Mouse (Mus musculus): ENCODE measurements around the gene Abhd2. TPM values are rescaled to one million over a fixed set of nuclear protein-coding genes. Genes with fewer than 3 reads are reported as not detected.

Abhd2 gene
- polyA plus RNA-seq, 1 experiment: 32.5 TPM

GRCm38 (mm10) chr7:79392860-79393513 is 120.0 kb downstream of the Abhd2 start:
- Histone ChIP-seq H3K4me3 (ENCODE audit: control insufficient read depth, insufficient read depth, low read length) (no peak overlapping the region), H3K27me3 (ENCODE audit: control insufficient read depth, insufficient read depth, low read length) (no peaks in the 10 kb centered on the region), H3K36me3 (ENCODE audit: control insufficient read depth, insufficient read depth, low read length) (no peaks in the 10 kb centered on the region), H3K27ac (ENCODE audit: control insufficient read depth, insufficient read depth, low read length) (no peak overlapping the region), H3K4me1 (replicated peaks; ENCODE audit: control insufficient read depth, insufficient read depth, low read length) (peaks cover 2% of the 10 kb centered on the region)
- peak; percentile 23 for DNase-seq
- no peak for TF ChIP-seq POLR2A (IDR thresholded peaks at IDR 0.05; ENCODE audit: control insufficient read depth, extremely low read depth, insufficient read depth, low read length, poor library complexity)
- no peak for TF ChIP-seq CTCF (IDR thresholded peaks at IDR 0.05; ENCODE audit: borderline replicate concordance, control insufficient read depth, extremely low read depth, insufficient read depth, low read length, poor library complexity)
- 37% methylated on average over 9 of the region's 9 CpGs for WGBS

DNA sequence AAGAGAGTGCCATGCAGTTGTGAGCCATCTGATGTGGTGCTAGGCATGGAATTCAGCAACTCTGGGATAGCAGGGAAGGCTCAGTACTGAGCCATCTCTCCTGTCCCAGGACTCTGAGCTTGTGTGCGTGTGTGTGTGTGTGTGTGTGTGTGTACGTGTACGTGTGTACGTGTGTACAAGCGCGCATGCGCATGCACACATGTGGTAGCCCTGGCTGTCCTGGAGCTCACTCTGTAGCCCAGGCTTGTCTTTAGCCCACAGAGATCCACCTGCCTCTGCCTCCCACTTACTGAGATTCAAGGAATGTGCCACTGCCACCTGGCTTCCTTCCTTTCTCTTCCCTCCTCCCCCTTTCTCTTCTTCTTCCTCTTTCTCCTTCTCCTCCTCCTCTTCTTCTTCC is 120.9 kb downstream of the Abhd2 start:
- 98% methylated on average over 7 of the region's 7 CpGs for WGBS
- H3K36me3 ChIP-seq (ENCODE audit: control insufficient read depth, insufficient read depth, low read length): no peaks in the 10 kb centered on the region

DNA sequence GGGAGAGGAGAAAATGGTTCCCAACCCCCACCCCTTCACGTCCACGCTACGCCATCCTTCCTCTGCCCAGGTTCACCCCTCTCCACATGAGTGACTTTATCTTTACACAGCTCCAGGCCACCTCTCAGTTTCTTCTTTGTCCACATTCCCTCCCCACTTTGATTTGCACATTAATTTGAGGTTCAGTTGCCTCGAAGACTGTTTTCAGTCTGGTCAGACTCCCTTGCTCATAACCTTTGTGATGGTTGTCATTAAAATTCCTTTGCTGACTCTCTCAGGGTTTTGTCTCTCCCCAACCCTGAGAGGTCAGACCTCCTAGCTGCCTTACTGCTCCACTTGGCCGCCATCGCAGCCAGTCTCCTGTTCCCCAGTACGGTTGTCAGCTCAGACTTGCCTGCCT is 121.7 kb downstream of the Abhd2 start:
- H3K27me3 ChIP-seq (ENCODE audit: control insufficient read depth, insufficient read depth, low read length): no peaks in the 10 kb centered on the region
- H3K36me3 ChIP-seq (ENCODE audit: control insufficient read depth, insufficient read depth, low read length): no peaks in the 10 kb centered on the region
- DNase-seq: no peak
- H3K4me3 ChIP-seq (ENCODE audit: control insufficient read depth, insufficient read depth, low read length): no peak overlapping the region
- peaks cover 2% of the 10 kb centered on the region for H3K4me1 ChIP-seq (replicated peaks; ENCODE audit: control insufficient read depth, insufficient read depth, low read length)
- no peak overlapping the region for H3K27ac ChIP-seq (ENCODE audit: control insufficient read depth, insufficient read depth, low read length)
- whole genome bisulfite sequencing: 96% methylated on average over 7 of the region's 7 CpGs
- TF ChIP-seq CTCF (IDR thresholded peaks at IDR 0.05; ENCODE audit: borderline replicate concordance, control insufficient read depth, extremely low read depth, insufficient read depth, low read length, poor library complexity): no peak
- TF ChIP-seq POLR2A (IDR thresholded peaks at IDR 0.05; ENCODE audit: control insufficient read depth, extremely low read depth, insufficient read depth, low read length, poor library complexity): no peak

More for the DNA sequence above, 120.9 kb downstream of the Abhd2 start:
- peaks cover 2% of the 10 kb centered on the region for H3K4me1 ChIP-seq (replicated peaks; ENCODE audit: control insufficient read depth, insufficient read depth, low read length)
- no peaks in the 10 kb centered on the region for H3K27me3 ChIP-seq (ENCODE audit: control insufficient read depth, insufficient read depth, low read length)
- TF ChIP-seq POLR2A (IDR thresholded peaks at IDR 0.05; ENCODE audit: control insufficient read depth, extremely low read depth, insufficient read depth, low read length, poor library complexity) (no peak), CTCF (IDR thresholded peaks at IDR 0.05; ENCODE audit: borderline replicate concordance, control insufficient read depth, extremely low read depth, insufficient read depth, low read length, poor library complexity) (no peak)
- H3K27ac ChIP-seq (ENCODE audit: control insufficient read depth, insufficient read depth, low read length): no peak overlapping the region
- no peak overlapping the region for H3K4me3 ChIP-seq (ENCODE audit: control insufficient read depth, insufficient read depth, low read length)
- DNase-seq: no peak

GRCm38 (mm10) chr7:79395186-79395585 is 122.2 kb downstream of the Abhd2 start:
- Histone ChIP-seq H3K4me3 (ENCODE audit: control insufficient read depth, insufficient read depth, low read length) (no peak overlapping the region), H3K27ac (ENCODE audit: control insufficient read depth, insufficient read depth, low read length) (no peak overlapping the region), H3K4me1 (replicated peaks; ENCODE audit: control insufficient read depth, insufficient read depth, low read length) (peaks cover 2% of the 10 kb centered on the region), H3K27me3 (ENCODE audit: control insufficient read depth, insufficient read depth, low read length) (no peaks in the 10 kb centered on the region), H3K36me3 (ENCODE audit: control insufficient read depth, insufficient read depth, low read length) (no peaks in the 10 kb centered on the region)
- DNase-seq: no peak
- 97% methylated on average over 7 of the region's 7 CpGs for WGBS
- TF ChIP-seq POLR2A (IDR thresholded peaks at IDR 0.05; ENCODE audit: control insufficient read depth, extremely low read depth, insufficient read depth, low read length, poor library complexity) (no peak), CTCF (IDR thresholded peaks at IDR 0.05; ENCODE audit: borderline replicate concordance, control insufficient read depth, extremely low read depth, insufficient read depth, low read length, poor library complexity) (no peak)

DNA sequence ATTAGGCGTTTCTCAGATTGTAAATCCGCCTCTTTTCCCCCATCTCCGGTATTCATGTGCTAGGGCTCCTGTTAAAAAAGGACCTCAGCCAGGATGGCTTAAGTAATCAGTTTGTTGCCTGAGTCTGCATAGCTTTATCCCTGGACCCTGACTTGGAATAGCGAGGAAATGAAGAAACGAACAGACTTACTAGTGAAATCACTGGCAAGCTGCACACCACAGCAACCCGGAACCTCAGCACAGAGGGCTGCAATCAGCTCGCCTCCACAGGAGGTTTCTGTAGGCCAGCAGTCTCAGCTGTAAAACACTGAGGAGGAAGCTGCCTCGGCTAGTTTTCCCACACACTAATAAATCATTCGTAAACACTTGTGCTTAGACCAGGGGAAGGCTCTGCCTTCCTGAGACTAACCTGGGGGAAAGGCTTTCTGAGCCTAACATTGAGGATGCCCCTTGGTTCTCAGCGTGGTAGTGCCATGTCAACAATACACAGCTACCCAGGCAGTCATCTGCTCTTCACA is 124.5 kb downstream of the Abhd2 start:
- no peak overlapping the region for H3K4me3 ChIP-seq (ENCODE audit: control insufficient read depth, insufficient read depth, low read length)
- TF ChIP-seq POLR2A (IDR thresholded peaks at IDR 0.05; ENCODE audit: control insufficient read depth, extremely low read depth, insufficient read depth, low read length, poor library complexity): no peak
- TF ChIP-seq CTCF (IDR thresholded peaks at IDR 0.05; ENCODE audit: borderline replicate concordance, control insufficient read depth, extremely low read depth, insufficient read depth, low read length, poor library complexity): no peak
- no peak overlapping the region for H3K27ac ChIP-seq (ENCODE audit: control insufficient read depth, insufficient read depth, low read length)
- peaks cover 10% of the 10 kb centered on the region for H3K4me1 ChIP-seq (replicated peaks; ENCODE audit: control insufficient read depth, insufficient read depth, low read length)
- H3K27me3 ChIP-seq (ENCODE audit: control insufficient read depth, insufficient read depth, low read length): no peaks in the 10 kb centered on the region
- no peaks in the 10 kb centered on the region for H3K36me3 ChIP-seq (ENCODE audit: control insufficient read depth, insufficient read depth, low read length)
- WGBS: 84% methylated on average over 10 of the region's 10 CpGs
- no peak for DNase-seq

GRCm38 (mm10) chr7:79398426-79398825 is 125.4 kb downstream of the Abhd2 start:
- WGBS: 93% methylated on average over 8 of the region's 8 CpGs
- no peak overlapping the region for H3K27ac ChIP-seq (ENCODE audit: control insufficient read depth, insufficient read depth, low read length)
- H3K27me3 ChIP-seq (ENCODE audit: control insufficient read depth, insufficient read depth, low read length): no peaks in the 10 kb centered on the region
- no peaks in the 10 kb centered on the region for H3K36me3 ChIP-seq (ENCODE audit: control insufficient read depth, insufficient read depth, low read length)
- peaks cover 8% of the 10 kb centered on the region; the same call in 1 of the 2 replicates for H3K4me1 ChIP-seq (replicated peaks; ENCODE audit: control insufficient read depth, insufficient read depth, low read length)
- H3K4me3 ChIP-seq (ENCODE audit: control insufficient read depth, insufficient read depth, low read length): no peak overlapping the region
- no peak for TF ChIP-seq CTCF (IDR thresholded peaks at IDR 0.05; ENCODE audit: borderline replicate concordance, control insufficient read depth, extremely low read depth, insufficient read depth, low read length, poor library complexity)
- TF ChIP-seq POLR2A (IDR thresholded peaks at IDR 0.05; ENCODE audit: control insufficient read depth, extremely low read depth, insufficient read depth, low read length, poor library complexity): no peak
- no peak for DNase-seq

Data from thymus, adult 2 months (tissue).